Mouse (Mus musculus): ENCODE data around the gene Rab37.

Rab37 gene

DNA sequence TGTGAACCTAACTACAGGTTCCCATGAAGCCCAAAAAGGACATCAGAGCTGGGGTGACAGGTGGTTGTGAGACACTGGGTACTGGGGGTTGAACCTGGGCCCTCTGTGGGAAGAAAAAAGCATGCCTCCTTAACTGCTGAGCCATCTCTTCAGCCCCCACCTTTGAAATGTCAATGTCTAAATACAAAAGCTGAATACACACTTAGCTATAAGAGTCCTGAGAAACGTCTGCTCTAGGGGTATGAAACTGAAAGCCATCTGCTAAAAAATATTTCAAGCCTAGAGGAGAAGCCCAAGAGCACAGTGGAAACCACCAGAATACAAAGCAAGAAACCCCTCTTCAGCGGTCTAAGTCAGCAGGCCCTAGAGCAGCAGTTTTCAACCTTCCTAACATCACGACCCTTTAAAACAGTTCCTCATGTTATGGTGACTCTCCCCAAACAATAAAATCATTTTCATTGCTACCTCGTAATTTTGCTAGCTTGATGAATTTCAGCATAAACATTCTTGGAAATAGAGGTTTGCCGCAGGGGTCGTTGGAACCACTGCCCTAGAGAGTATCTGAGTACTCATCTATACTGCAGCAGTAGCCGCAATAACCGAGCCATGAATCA is 40.6 kb downstream of the Rab37 start:
- in situ Hi-C loops (cut with MboI, MseI): no loop called here

DNA sequence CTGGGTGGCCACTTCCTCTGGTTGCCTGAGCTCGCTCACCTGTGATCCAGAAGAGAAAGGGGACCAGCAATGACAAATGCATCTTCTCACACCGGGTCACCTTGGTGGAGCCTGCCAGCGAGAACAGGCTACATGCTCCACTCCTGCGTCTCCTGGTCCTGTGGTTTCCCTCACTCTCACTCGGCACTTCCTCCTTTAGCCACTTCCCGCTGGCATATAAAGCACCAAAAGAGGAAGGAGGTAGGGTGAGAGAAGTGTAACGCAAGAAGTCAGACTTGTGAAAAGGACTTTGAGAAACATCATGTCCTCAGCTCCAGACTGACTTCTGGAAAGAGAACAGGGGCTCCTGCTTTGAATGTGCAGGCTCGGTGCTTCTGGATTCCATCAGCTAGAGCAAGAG is 42.6 kb downstream of the Rab37 start, which contains the start of gene Cd300lf:
Gene Cd300lf (minus strand): TSS at position 193 of the 400 bp plus-strand sequence.
- in situ Hi-C loops (cut with MboI, MseI): no loop called here

DNA sequence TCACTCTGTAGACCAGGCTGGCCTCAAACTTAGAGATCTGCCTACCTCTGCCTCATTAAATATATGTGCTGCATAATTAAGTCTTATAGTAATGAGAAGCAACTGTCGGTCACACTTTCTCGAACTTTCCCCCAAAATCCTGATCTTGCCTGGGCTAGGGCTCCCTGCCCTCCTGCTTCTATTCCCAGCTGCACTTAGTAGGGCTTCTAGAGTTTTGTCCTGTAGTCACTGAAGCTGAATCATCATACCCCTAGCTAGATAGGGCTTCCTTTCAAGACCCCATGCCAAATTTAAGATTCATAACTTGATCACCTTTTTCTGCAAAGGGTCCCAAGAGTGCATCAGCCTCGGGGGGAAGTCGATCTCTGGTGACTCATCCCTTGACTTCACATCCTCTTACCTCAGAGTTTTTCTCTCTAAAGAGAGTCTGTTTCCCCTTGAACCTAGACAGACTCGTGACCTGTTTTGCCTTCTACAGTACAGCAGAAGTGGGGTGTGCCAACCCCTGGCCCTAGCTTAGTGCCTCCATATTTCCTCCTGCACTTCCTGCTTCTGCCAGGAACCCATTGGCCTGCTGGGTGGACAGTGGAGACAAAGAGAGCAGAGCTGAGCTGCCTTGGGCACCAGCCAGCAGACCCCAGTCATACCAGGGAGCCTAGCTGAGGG is 47.5 kb downstream of the Rab37 start:
- in situ Hi-C loops (cut with MboI, MseI): no loop called here

- in situ Hi-C loops (cut with MboI, MseI): no loop called here
Observed at GRCm38 (mm10) chr11:115141970-115142369, 50.7 kb downstream of the Rab37 start.

DNA sequence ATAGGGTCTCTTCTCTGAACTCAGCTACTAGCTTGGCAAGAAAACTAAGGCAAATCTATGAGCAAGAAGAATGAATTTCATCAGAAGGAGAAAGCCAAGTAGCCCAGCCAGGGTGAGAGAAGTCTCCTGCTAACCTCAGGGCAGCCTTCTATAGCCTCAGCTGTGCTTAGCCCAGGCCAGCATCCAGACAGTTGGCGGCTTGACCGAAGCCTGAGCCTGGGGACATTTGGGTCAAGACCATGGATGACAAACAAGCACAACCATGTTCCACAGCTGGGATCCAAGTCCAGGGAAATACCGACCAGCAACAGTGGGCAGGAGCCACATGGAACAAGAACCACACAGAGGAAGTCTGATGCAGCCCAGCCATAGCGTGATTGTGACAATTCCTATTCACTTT is 56.6 kb downstream of the Rab37 start:
- in situ Hi-C loops (cut with MboI, MseI): no loop called here

- in situ Hi-C loops (cut with MboI, MseI): loop anchor here (5.0 kb wide), 1 partner anchor 68 kb away; no protein-coding TSS in a partner anchor
Observed at GRCm38 (mm10) chr11:115150741-115151254, 59.6 kb downstream of the Rab37 start.

GRCm38 (mm10) chr11:115151755-115152429 is 60.7 kb downstream of the Rab37 start:
- in situ Hi-C loops (cut with MboI, MseI): loop anchor here (5.0 kb wide), 1 partner anchor 70 kb away; no protein-coding TSS in a partner anchor

GRCm38 (mm10) chr11:115153088-115153487 is 61.9 kb downstream of the Rab37 start:
- in situ Hi-C loops (cut with MboI, MseI): loop anchor here (5.0 kb wide), 1 partner anchor 71 kb away; no protein-coding TSS in a partner anchor

- in situ Hi-C loops (cut with MboI, MseI): loop anchor here (5.0 kb wide), 1 partner anchor 71 kb away; no protein-coding TSS in a partner anchor
Observed at GRCm38 (mm10) chr11:115153699-115154292, 62.6 kb downstream of the Rab37 start.

DNA sequence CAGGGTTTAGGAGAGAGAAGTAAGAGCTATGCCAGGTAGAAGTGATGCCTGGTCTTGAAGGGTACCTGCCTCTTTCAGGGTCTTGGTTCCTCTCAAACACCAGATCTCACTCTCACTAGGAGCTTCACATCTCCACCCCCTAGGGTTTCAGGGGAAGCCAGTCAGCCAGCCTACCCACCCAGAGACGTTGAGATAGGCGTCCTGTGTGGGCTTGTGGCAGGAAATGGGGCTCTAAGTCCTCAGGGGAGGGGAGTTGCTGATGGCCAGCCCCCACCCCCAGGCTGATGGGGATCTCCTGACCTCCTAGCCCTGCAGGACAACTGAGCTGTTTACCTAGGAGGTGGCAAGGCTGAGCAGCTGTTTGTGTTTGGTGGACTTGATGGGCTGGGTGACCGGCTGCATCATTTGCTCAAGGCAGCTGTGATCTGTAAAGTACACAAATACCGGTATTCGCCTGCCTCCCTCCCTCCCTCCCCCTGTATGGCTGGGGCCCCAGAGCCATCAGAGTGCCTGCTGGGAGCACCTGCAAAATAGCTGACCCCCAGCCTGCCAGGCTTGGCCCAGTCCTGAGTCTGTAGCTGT is 63.9 kb downstream of the Rab37 start:
- in situ Hi-C loops (cut with MboI, MseI): no loop called here

- in situ Hi-C loops (cut with MboI, MseI): no loop called here
Observed at GRCm38 (mm10) chr11:115157933-115158719, 66.9 kb downstream of the Rab37 start.

- in situ Hi-C loops (cut with MboI, MseI): loop anchor here (10.0 kb wide), 1 partner anchor 115 kb away; the partner anchor contains the start of gene Fdxr
Observed at GRCm38 (mm10) chr11:115160016-115160797, 69.0 kb downstream of the Rab37 start.

DNA sequence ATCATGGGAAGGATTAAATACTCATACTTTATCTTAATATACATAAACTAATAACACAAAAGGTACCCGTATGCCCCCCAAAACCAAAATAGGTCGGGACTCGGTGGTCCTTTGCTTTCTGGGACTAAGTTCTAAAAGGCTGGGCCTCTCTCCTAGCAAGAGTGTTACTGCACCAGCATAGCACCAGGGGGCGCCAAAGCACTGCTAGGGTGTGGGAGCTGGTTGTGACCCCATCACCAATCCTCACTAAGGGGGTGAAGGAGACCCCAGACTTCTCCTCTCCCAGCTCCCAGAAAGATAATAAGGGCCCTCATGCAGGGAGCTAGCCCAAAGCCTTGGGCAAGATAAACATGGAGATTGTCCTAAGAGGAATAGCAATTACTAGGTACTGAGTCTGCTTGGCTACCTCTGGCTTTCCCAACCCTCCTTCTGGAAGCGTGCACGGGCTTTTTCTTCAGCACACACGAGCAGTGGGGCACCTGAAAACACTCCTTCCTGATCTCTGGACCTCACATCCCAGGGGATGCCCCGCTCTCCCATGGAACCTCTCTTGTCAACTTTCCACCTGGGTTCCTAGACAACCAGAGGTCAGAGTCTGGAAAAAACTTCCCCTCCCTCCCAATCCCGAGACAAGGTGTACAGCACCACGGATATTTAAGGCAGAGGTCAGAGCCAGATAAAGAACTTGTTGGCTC is 69.8 kb downstream of the Rab37 start:
- in situ Hi-C loops (cut with MboI, MseI): loop anchor here (10.0 kb wide), 1 partner anchor 114 kb away; the partner anchor contains the start of gene Fdxr

DNA sequence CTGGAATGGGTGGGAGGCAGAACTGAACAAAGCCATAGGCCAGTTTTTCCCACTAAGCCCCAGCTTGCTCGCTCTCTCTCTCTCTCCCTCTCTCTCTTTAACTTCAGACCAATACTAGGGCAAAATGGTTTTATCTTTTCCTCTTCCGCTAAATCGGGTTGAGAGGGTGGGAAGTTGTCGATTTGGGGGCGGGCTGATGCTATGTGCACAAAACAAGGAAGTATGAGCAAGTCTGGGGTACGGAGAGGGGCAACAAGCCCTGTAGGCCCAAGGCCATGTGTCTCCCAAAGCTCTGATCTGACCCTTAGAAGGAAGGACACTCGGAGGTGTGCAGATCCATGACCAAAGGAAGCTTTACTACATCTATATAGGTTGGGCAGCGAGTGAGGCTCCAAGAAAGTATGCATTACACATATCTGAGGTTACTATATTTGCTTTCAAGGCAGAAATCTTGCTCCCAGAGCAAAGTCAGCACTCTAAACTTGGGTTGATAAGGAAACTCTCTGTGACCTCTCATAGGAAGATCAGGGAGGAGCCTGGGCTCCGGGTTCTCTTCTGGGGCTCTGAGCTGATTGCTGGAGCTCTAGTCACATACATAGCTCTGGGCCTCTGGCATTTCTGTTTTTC is 70.5 kb downstream of the Rab37 start:
- in situ Hi-C loops (cut with MboI, MseI): loop anchor here (10.0 kb wide), 1 partner anchor 113 kb away; the partner anchor contains the start of gene Fdxr

GRCm38 (mm10) chr11:115162205-115162601 is 71.0 kb downstream of the Rab37 start:
- in situ Hi-C loops (cut with MboI, MseI): loop anchor here (10.0 kb wide), 1 partner anchor 113 kb away; the partner anchor contains the start of gene Fdxr

GRCm38 (mm10) chr11:115162832-115163480 is 71.7 kb downstream of the Rab37 start, which contains the start of gene Slc9a3r1:
TSS of gene Slc9a3r1 (plus strand) at chr11:115163341.
- in situ Hi-C loops (cut with MboI, MseI): loop anchor here (10.0 kb wide), 1 partner anchor 112 kb away; the partner anchor contains the start of gene Fdxr

DNA sequence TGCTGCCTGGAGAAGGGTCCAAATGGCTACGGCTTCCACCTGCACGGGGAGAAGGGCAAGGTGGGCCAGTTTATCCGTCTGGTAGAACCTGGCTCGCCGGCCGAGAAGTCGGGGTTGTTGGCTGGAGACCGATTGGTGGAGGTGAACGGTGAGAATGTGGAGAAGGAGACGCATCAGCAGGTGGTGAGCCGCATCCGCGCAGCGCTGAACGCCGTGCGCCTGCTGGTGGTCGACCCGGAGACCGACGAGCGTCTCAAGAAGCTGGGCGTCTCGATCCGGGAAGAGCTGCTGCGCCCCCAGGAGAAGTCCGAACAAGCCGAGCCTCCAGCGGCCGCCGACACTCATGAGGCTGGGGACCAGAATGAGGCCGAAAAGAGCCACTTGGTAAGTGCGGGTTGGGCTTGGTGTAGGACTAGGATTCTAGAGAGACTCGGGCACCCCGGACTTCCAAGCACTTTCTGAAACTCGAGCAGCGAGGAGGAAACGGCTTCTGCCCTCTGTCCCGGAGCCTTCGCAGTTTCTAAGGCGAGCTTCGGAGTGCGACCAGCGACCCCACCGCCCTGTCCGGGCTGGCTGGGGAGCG is 72.4 kb downstream of the Rab37 start:
- in situ Hi-C loops (cut with MboI, MseI): loop anchor here (10.0 kb wide), 1 partner anchor 111 kb away; the partner anchor contains the start of gene Fdxr

Measured in T-helper 2 cell (primary cell).